Comparison of ENCODE assay signal across 22 mouse cellular contexts in the genomic region with DNA sequence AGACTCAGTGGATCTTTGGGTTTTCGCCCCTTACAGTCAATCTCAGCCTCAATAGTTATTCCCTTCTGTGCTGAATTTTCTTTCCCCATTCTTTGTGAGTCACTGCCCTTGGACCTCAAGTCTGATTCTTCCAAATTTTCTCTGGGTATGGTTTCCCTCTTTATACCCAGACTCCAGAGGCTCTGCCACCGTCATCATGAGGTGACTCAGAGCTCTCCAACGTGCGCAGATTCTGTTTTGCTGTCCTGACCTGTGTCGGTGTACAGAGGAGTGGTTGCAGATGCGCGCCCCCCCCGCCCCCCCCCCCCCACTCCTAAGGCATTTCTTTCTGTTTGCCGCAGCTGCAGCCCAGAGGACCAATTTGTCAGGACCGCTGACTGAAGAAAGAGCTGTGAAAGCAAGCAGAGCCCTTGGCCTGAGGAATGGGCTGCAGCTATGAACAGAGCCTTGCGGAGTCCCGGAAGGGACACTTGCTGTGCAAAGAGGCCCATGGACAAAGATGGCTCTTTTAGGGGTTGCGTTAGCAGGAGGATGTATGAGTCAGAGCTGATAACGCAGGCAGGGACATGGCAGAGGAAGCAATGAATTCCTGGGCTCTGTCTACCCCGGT.
DNase-seq lines count a peak whose midpoint lies in the region; ATAC-seq lines count a peak whose summit lies in the region.
"Had no signal": no experiment of that assay in that cellular context is flagged by ENCODE, and none has a peak within 500 bp of the region (broad histone marks: within the 10 kb centered on the region; RNA-seq: fewer than 3 reads in every experiment).

No protein-coding gene starts in this region.

- peak overlapping the region; percentile 8; the same call in 1 of the 2 replicates for H3K4me2 ChIP-seq in heart, embryonic 13.5 days
- H3K4me2 ChIP-seq: hindbrain, embryonic 12.5 days; limb, embryonic 12.5 days; liver, embryonic 13.5 days; lung, embryonic 14.5 days had no signal

- H3K4me3 ChIP-seq in heart, embryonic 13.5 days = no peak overlapping the region
- H3K4me3 ChIP-seq: hindbrain, embryonic 12.5 days; limb, embryonic 12.5 days; liver, embryonic 13.5 days had no signal

- WGBS in heart, embryonic 13.5 days = 35% methylated on average over 15 of the region's 15 CpGs

- no peak overlapping the region for H3K9ac ChIP-seq in heart, embryonic 13.5 days
- H3K9ac ChIP-seq: hindbrain, embryonic 12.5 days; limb, embryonic 12.5 days; liver, embryonic 13.5 days; lung, embryonic 14.5 days had no signal

- no peak overlapping the region for H3K27ac ChIP-seq in heart, embryonic 13.5 days (replicated peaks)
- H3K27ac ChIP-seq: hindbrain, embryonic 12.5 days; limb, embryonic 12.5 days; liver, embryonic 13.5 days had no signal

- peak; percentile 35 to 48 for DNase-seq in adrenal gland, adult (ENCODE audit: inconsistent age in 2 of 2, low spot score in 1 of 2)
- DNase-seq in adrenal gland, postnatal 4 days (ENCODE audit: low spot score in 2 of 2) = no peak
- DNase-seq in heart, postnatal 4 days = no peak
- DNase-seq in MN1 (ENCODE audit: low spot score) = peak; percentile 57
- DNase-seq in fibroblast of lung, adult 2 months (ENCODE audit: low read depth) = peak; percentile 14
- DNase-seq in embryo, embryonic 11 days = no peak
- DNase-seq: cerebellum, adult 8-10 months; gastrocnemius, postnatal 14 days; kidney, adult 9 months; kidney, postnatal 36 days; liver, embryonic 13.5 days; lung, embryonic 14.5 days; lung, postnatal 36 days; right cerebral cortex, postnatal 4 days had no signal

- peaks cover 12% of the 10 kb centered on the region for H3K4me1 ChIP-seq in heart, embryonic 13.5 days
- H3K4me1 ChIP-seq: limb, embryonic 12.5 days; liver, embryonic 13.5 days had no signal

- H3K27me3 ChIP-seq in heart, embryonic 13.5 days (replicated peaks) = no peaks in the 10 kb centered on the region
- H3K27me3 ChIP-seq: hindbrain, embryonic 12.5 days; limb, embryonic 12.5 days; liver, embryonic 13.5 days had no signal

- H3K36me3 ChIP-seq in heart, embryonic 13.5 days = no peaks in the 10 kb centered on the region
- H3K36me3 ChIP-seq: G1E; hindbrain, embryonic 12.5 days; limb, embryonic 12.5 days; liver, embryonic 13.5 days had no signal

- peak; percentile 30; the same call in 1 of the 2 replicates for ATAC-seq in heart, embryonic 13.5 days (ENCODE audit: extremely low read depth, insufficient number of reproducible peaks, low FRiP score, low TSS enrichment)
- ATAC-seq in monocyte, adult 5-6 weeks (replicated peaks; ENCODE audit: insufficient number of reproducible peaks, low FRiP score, low TSS enrichment, poor library complexity, severe bottlenecking) = no peak
- ATAC-seq: CD4-positive, CD25-positive, alpha-beta regulatory T cell, adult 4 months; forebrain, embryonic 14.5 days; inflammation-experienced regulatory T-cells, adult 6 months had no signal

- H3K9me3 ChIP-seq in heart, embryonic 13.5 days = no peaks in the 10 kb centered on the region
- H3K9me3 ChIP-seq: hindbrain, embryonic 12.5 days; liver, embryonic 13.5 days had no signal

Comparison
In these comparisons a context has a peak if more than half of its experiments do, and no peak if none do; other contexts are left out.
1. DNase-seq: peak in adrenal gland, adult (2 of 2), MN1 (single experiment) and fibroblast of lung, adult 2 months (single experiment); none in adrenal gland, postnatal 4 days (0 of 2), heart, postnatal 4 days (single experiment) and embryo, embryonic 11 days (single experiment).